Mouse (Mus musculus): ENCODE data around the gene Gucd1.

GRCm38 (mm10) chr10:75316908-75317761 is 200.6 kb downstream of the Gucd1 start:
- TF ChIP-seq CTCF (IDR thresholded peaks at IDR 0.05; ENCODE audit: low read depth, low read length) (peak; percentile 31), POLR2A (IDR thresholded peaks at IDR 0.05; ENCODE audit: borderline replicate concordance, low read depth, low read length) (no peak)
